Mouse (Mus musculus) lung, adult 18-20 months (tissue): ENCODE results near the gene Kif17.
"Not testable (repeated sequence)": the region's sequence is repeated elsewhere in the genome, so short reads cannot be mapped to it uniquely, and the experiment has no call there.

Experiments used
- DNase-seq, 2 experiments: peaks; one replicate each; pipeline ENCODE4 v3.0.0; 2022; ENCODE audit warnings: mixed read lengths in 2 of 2

The Kif17 gene

GRCm38 (mm10) chr4:138315781-138316180 lies 65.5 kb downstream of the Kif17 start:
- no peak for DNase-seq

GRCm38 (mm10) chr4:138316369-138316768 lies 66.1 kb downstream of the Kif17 start:
- no peak for DNase-seq

- DNase-seq, result peak in 1 of 2 experiments; percentile 31
Measured at GRCm38 (mm10) chr4:138318509-138319266, 68.5 kb downstream of the Kif17 start.

GRCm38 (mm10) chr4:138319508-138319907 lies 69.3 kb downstream of the Kif17 start:
- peak; percentile 81 to 87 for DNase-seq

- DNase-seq, result no peak
Measured at GRCm38 (mm10) chr4:138320711-138321110, 70.5 kb downstream of the Kif17 start.

- DNase-seq, result no peak
Measured at GRCm38 (mm10) chr4:138321488-138321887, 71.3 kb downstream of the Kif17 start.

GRCm38 (mm10) chr4:138322692-138323091 lies 72.5 kb downstream of the Kif17 start:
- no peak for DNase-seq

- no peak for DNase-seq
Measured at GRCm38 (mm10) chr4:138323753-138324152, 73.5 kb downstream of the Kif17 start.

- no peak for DNase-seq
Measured at GRCm38 (mm10) chr4:138324451-138324850, 74.2 kb downstream of the Kif17 start.

- peak; percentile 99 for DNase-seq
Measured at GRCm38 (mm10) chr4:138325466-138326076, 75.3 kb downstream of the Kif17 start.

GRCm38 (mm10) chr4:138326077-138326695 lies 76.0 kb downstream of the Kif17 start, which contains the start of gene Pink1:
Pink1 (minus strand) TSS chr4:138326307.
- DNase-seq, result peak; percentile 91 to 93

GRCm38 (mm10) chr4:138327155-138327554 lies 76.9 kb downstream of the Kif17 start:
- DNase-seq, result not testable (repeated sequence)

GRCm38 (mm10) chr4:138327891-138328470 lies 77.7 kb downstream of the Kif17 start:
- no peak for DNase-seq

- no peak for DNase-seq
Measured at GRCm38 (mm10) chr4:138330264-138330671, 80.0 kb downstream of the Kif17 start.

- no peak for DNase-seq
Measured at GRCm38 (mm10) chr4:138331647-138332046, 81.4 kb downstream of the Kif17 start.

GRCm38 (mm10) chr4:138333135-138333534 lies 82.9 kb downstream of the Kif17 start:
- DNase-seq, result no peak

GRCm38 (mm10) chr4:138335036-138335435 lies 84.8 kb downstream of the Kif17 start:
- DNase-seq, result no peak

GRCm38 (mm10) chr4:138335648-138336047 lies 85.4 kb downstream of the Kif17 start:
- DNase-seq, result no peak

GRCm38 (mm10) chr4:138336876-138337275 lies 86.6 kb downstream of the Kif17 start:
- DNase-seq, result no peak

GRCm38 (mm10) chr4:138337341-138337740 lies 87.1 kb downstream of the Kif17 start:
- no peak for DNase-seq

- peak; percentile 49 to 64 for DNase-seq
Measured at GRCm38 (mm10) chr4:138339963-138340362, 89.7 kb downstream of the Kif17 start.

- no peak for DNase-seq
Measured at GRCm38 (mm10) chr4:138341393-138341792, 91.2 kb downstream of the Kif17 start.

- DNase-seq, result no peak
Measured at GRCm38 (mm10) chr4:138342048-138342447, 91.8 kb downstream of the Kif17 start.
